Mouse (Mus musculus) midbrain, embryonic 16.5 days (tissue): ENCODE measurements around the gene Tbca. TPM values are rescaled to one million over a fixed set of nuclear protein-coding genes. Genes with fewer than 3 reads are reported as not detected.

Experiments used
- polyA plus RNA-seq: library from polyadenylated mRNA; unstranded; fragments of >200 nt; fragmentation: Nextera tagmentation; extraction: Ambion mirVana; gene quantifications from 2 replicates; pipeline ENCODE4 v1.2.1, GENCODE M21; 2015

Gene Tbca
- polyA plus RNA-seq, 1 experiment from 2014 or later = 304 TPM

Other genes starting within 250 kb of the Tbca start
- 3.2 and 4.7 TPM in 2 replicates for gene Otp, start 86.7 kb downstream of the Tbca start, polyA plus RNA-seq
- 25.6 and 27.4 TPM in 2 replicates for gene Wdr41, start 187.4 kb downstream of the Tbca start, polyA plus RNA-seq